Mouse (Mus musculus) megakaryocyte, embryonic 14.5 days (primary cell): ENCODE results near the gene Hnrnpc.

ENCODE experiments used
- FLI1 ChIP-seq: IDR thresholded peaks from 2 replicates; pipeline ENCODE4 v1.6.1; 2012; ENCODE audit warnings: low read length, inconsistent platforms, mixed read lengths
- GATA1 ChIP-seq: IDR thresholded peaks from 3 replicates; pipeline ENCODE4 v1.6.1; 2012; ENCODE audit warnings: mixed read lengths, low read length, inconsistent platforms, borderline replicate concordance

DNA sequence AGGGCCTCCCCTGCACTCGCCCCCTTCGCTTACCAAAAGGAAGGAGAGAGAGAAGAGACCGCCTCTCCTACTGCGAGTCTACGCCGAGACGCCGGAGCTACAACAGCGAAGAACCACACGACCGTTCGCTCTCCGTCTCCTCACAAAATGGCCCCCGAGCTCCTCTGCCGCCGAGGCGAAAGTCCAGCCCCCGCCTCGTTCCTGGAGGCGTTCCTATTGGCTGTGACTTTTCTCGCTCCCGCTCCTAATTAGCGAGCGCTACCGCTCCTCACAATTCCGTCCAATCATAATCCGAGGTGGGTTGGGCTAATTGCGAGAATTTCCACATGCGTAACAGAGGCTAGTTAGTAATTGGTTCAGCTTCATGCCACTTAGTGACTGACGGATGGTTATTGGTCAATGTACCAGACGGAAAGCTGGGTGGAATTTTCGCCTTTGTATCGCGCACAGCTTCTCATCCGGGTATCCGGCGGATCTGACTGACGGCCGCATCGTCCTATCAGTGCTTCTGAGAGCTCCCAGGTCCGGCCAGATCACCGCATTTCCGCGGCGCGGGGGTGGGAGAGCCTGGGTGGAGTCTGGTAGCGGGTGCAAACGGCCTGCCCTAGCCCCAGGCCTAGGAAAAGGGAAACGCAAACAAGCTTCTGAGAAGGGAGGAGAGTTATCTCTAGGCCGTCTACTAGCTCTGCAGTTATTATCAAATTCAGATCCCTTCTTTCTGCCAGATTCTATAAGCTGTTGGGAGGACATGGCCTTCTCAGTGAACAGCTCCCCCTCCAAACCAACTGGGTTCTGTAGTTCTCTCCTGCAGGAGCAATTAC, at the start of gene Hnrnpc:
- no peak for TF ChIP-seq GATA1
- no peak for TF ChIP-seq FLI1
